Mouse (Mus musculus) thymus, postnatal 0 days (tissue): ENCODE results near the gene Pidd1. TPM values are rescaled to one million over a fixed set of nuclear protein-coding genes. Genes with fewer than 3 reads are reported as not detected.
"Not testable (repeated sequence)": the region's sequence is repeated elsewhere in the genome, so short reads cannot be mapped to it uniquely, and the experiment has no call there.

ENCODE experiments used
- DNase-seq: peaks from one replicate; pipeline ENCODE4 v3.0.0-alpha.2; 2015; ENCODE audit warnings: low spot score
- polyA plus RNA-seq: library from polyadenylated mRNA; unstranded; fragments of >200 nt; fragmentation: Nextera tagmentation; extraction: Ambion mirVana; gene quantifications from 2 replicates; pipeline ENCODE4 v1.2.1, GENCODE M21; 2015

The Pidd1 gene
- polyA plus RNA-seq, 1 experiment from 2014 or later: 13.2 TPM

- no peak for DNase-seq
Observed at GRCm38 (mm10) chr7:141418970-141419369, 24.9 kb downstream of the Pidd1 start.

GRCm38 (mm10) chr7:141417731-141418681 lies 25.8 kb downstream of the Pidd1 start:
- no peak for DNase-seq

- no peak for DNase-seq
Observed at GRCm38 (mm10) chr7:141416144-141416841, 27.5 kb downstream of the Pidd1 start.

GRCm38 (mm10) chr7:141413809-141414584 lies 29.8 kb downstream of the Pidd1 start, which contains the start of gene Gatd1:
TSS of gene Gatd1 (minus strand) at chr7:141414136.
- DNase-seq: peak; percentile 99

GRCm38 (mm10) chr7:141413331-141413730 lies 30.5 kb downstream of the Pidd1 start:
- DNase-seq: no peak

- DNase-seq: no peak
Observed at GRCm38 (mm10) chr7:141411667-141412066, 32.2 kb downstream of the Pidd1 start.

- DNase-seq: no peak
Observed at GRCm38 (mm10) chr7:141410631-141411030, 33.2 kb downstream of the Pidd1 start.

- DNase-seq: peak; percentile 75
Observed at GRCm38 (mm10) chr7:141408833-141409232, 35.0 kb downstream of the Pidd1 start.

- not testable (repeated sequence) for DNase-seq
Observed at GRCm38 (mm10) chr7:141407670-141408069, 36.2 kb downstream of the Pidd1 start.

- DNase-seq: no peak
Observed at GRCm38 (mm10) chr7:141405466-141405865, 38.4 kb downstream of the Pidd1 start.

- DNase-seq: peak; percentile 60
Observed at GRCm38 (mm10) chr7:141403305-141403704, 40.5 kb downstream of the Pidd1 start.

GRCm38 (mm10) chr7:141395348-141395747 lies 48.5 kb downstream of the Pidd1 start:
- DNase-seq: no peak

- peak; percentile 83 for DNase-seq
Observed at GRCm38 (mm10) chr7:141394771-141395170, 49.1 kb downstream of the Pidd1 start.

GRCm38 (mm10) chr7:141394158-141394557 lies 49.7 kb downstream of the Pidd1 start:
- DNase-seq: no peak

GRCm38 (mm10) chr7:141392552-141393222 lies 51.1 kb downstream of the Pidd1 start:
- peak; percentile 30 for DNase-seq

- peak; percentile 97 for DNase-seq
Observed at GRCm38 (mm10) chr7:141391625-141392551, 51.9 kb downstream of the Pidd1 start, which contains the start of gene Taldo1. TSS of gene Taldo1 (plus strand) at chr7:141392199.

- no peak for DNase-seq
Observed at GRCm38 (mm10) chr7:141390326-141391259, 53.2 kb downstream of the Pidd1 start.

GRCm38 (mm10) chr7:141388487-141389109 lies 55.2 kb downstream of the Pidd1 start:
- DNase-seq: no peak
